Comparison of ENCODE assay signal across 8 mouse cellular contexts in the genomic region with DNA sequence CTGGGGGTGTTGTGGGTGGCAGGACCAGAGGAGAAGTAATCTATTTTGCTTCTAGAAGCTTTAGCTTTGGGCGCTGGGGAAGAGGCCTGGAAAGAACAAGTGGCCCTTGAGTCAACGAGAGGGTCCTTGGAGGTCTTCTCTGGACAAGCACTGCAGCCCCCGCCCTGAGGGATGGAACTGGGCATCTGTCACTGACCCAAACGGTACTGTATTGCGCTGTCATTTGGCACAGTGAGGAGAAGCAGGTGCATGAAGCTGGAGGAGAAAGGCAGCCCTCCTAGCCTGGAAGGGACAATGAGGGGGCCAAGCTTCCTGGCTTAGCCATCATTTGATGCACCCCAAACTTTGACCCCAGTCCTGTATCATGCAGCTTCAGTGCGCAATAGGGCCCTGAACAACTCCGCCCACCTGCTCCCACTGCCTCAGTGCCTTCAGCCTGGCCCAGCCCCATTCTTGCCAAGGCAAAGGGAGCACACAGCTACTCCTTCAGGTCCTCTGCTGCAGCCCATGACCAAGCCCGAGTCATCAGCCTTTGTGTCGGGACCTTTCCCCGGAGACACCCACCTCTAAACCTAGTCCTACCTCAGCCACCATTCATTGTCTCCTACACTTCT. TPM values are rescaled to one million over a fixed set of nuclear protein-coding genes. Genes with fewer than 3 reads are reported as not detected.
DNase-seq lines count a peak whose midpoint lies in the region; ATAC-seq lines count a peak whose summit lies in the region.

No protein-coding gene starts in this region.

- peak overlapping the region; percentile 98 for H3K9ac ChIP-seq in lung, embryonic 16.5 days (ENCODE audit: low read length)
- peak overlapping the region; percentile 90 for H3K9ac ChIP-seq in kidney, embryonic 15.5 days
- H3K9ac ChIP-seq in liver, embryonic 16.5 days (ENCODE audit: low read depth, low read length): peak overlapping the region; percentile 99

- H3K36me3 ChIP-seq in lung, embryonic 16.5 days (ENCODE audit: control insufficient read depth, insufficient read depth, low read length): peaks cover 9% of the 10 kb centered on the region
- peaks cover 45% of the 10 kb centered on the region for H3K36me3 ChIP-seq in forebrain, embryonic 10.5 days (replicated peaks)
- H3K36me3 ChIP-seq in kidney, embryonic 15.5 days: peaks cover 33% of the 10 kb centered on the region
- H3K36me3 ChIP-seq in liver, embryonic 16.5 days (ENCODE audit: control insufficient read depth, insufficient read depth): peaks cover 16% of the 10 kb centered on the region

- 37% methylated on average over 10 of the region's 10 CpGs for WGBS in lung, embryonic 16.5 days
- WGBS in forebrain, embryonic 10.5 days: 60% methylated on average over 10 of the region's 10 CpGs
- 43% methylated on average over 10 of the region's 10 CpGs for WGBS in kidney, embryonic 15.5 days
- WGBS in liver, embryonic 16.5 days (ENCODE audit: insufficient replicate concordance): 32% methylated on average over 10 of the region's 10 CpGs

- DNase-seq in lung, postnatal 10 days: no peak
- peak; percentile 46 for DNase-seq in c-Kit-positive CD71-positive TER-119-positive erythroid progenitor cells, embryonic 14.5 days (ENCODE audit: low spot score)
- DNase-seq in forebrain, embryonic 10.5 days (ENCODE audit: extremely low spot score, low spot score): no peak
- peak; percentile 55 for DNase-seq in thymus, postnatal 14 days
- DNase-seq in urinary bladder, postnatal 14 days (ENCODE audit: low spot score): no peak

- H3K27me3 ChIP-seq in lung, embryonic 16.5 days (ENCODE audit: control insufficient read depth, insufficient read depth, low read depth, low read length): no peaks in the 10 kb centered on the region
- H3K27me3 ChIP-seq in forebrain, embryonic 10.5 days (ENCODE audit: poor library complexity, severe bottlenecking): no peaks in the 10 kb centered on the region
- no peaks in the 10 kb centered on the region for H3K27me3 ChIP-seq in kidney, embryonic 15.5 days
- no peaks in the 10 kb centered on the region for H3K27me3 ChIP-seq in liver, embryonic 16.5 days (ENCODE audit: control insufficient read depth, insufficient read depth, low read depth, low read length)

- ATAC-seq in lung, embryonic 16.5 days (ENCODE audit: low read depth): no peak
- ATAC-seq in kidney, embryonic 15.5 days (replicated peaks; ENCODE audit: low FRiP score): no peak
- no peak for ATAC-seq in liver, embryonic 16.5 days (ENCODE audit: low read depth)

- H3K9me3 ChIP-seq in lung, embryonic 16.5 days (ENCODE audit: control insufficient read depth, low read length): no peaks in the 10 kb centered on the region
- no peaks in the 10 kb centered on the region for H3K9me3 ChIP-seq in forebrain, embryonic 10.5 days
- H3K9me3 ChIP-seq in kidney, embryonic 15.5 days (replicated peaks): no peaks in the 10 kb centered on the region
- 0 out of 2 replicates have a peak, but pooled peaks cover 2% of the 10 kb centered on the region for H3K9me3 ChIP-seq in liver, embryonic 16.5 days (replicated peaks; ENCODE audit: control insufficient read depth, low read length)

- peaks cover 36% of the 10 kb centered on the region for H3K4me1 ChIP-seq in lung, embryonic 16.5 days (replicated peaks; ENCODE audit: control insufficient read depth, insufficient read depth, low read length)
- peaks cover 45% of the 10 kb centered on the region for H3K4me1 ChIP-seq in forebrain, embryonic 10.5 days
- peaks cover 58% of the 10 kb centered on the region for H3K4me1 ChIP-seq in kidney, embryonic 15.5 days
- peaks cover 45% of the 10 kb centered on the region for H3K4me1 ChIP-seq in liver, embryonic 16.5 days (ENCODE audit: control insufficient read depth, low read depth, low read length)

- no peak overlapping the region for H3K27ac ChIP-seq in lung, embryonic 16.5 days (ENCODE audit: low read length)
- H3K27ac ChIP-seq in forebrain, embryonic 10.5 days: peak overlapping the region; percentile 98
- peak overlapping the region; percentile 97 for H3K27ac ChIP-seq in kidney, embryonic 15.5 days
- peak overlapping the region; percentile 94 for H3K27ac ChIP-seq in liver, embryonic 16.5 days (ENCODE audit: low read length)

- H3K4me2 ChIP-seq in lung, embryonic 16.5 days (ENCODE audit: low read depth, low read length): peak overlapping the region; percentile 74
- peak overlapping the region; percentile 86 for H3K4me2 ChIP-seq in kidney, embryonic 15.5 days
- H3K4me2 ChIP-seq in liver, embryonic 16.5 days (ENCODE audit: low read depth, low read length): peak overlapping the region; percentile 88

- H3K4me3 ChIP-seq in lung, embryonic 16.5 days (ENCODE audit: low read length): peak overlapping the region; percentile 98
- peak overlapping the region; percentile 94 for H3K4me3 ChIP-seq in forebrain, embryonic 10.5 days
- peak overlapping the region; percentile 96 for H3K4me3 ChIP-seq in kidney, embryonic 15.5 days (replicated peaks)
- peak overlapping the region; percentile 85 for H3K4me3 ChIP-seq in liver, embryonic 16.5 days (ENCODE audit: low read depth, low read length)

RNA-seq across cellular contexts. Expression of a gene that starts 1.4 kb away (rescaled TPM):
- polyA plus RNA-seq in lung, embryonic 16.5 days (2015; fragmentation: Nextera tagmentation; extraction: Ambion mirVana): 116 and 118 TPM in 2 replicates
- 156 and 163 TPM in 2 replicates for polyA plus RNA-seq in forebrain, embryonic 10.5 days (2016; fragmentation: Nextera tagmentation; extraction: Ambion mirVana)
- polyA plus RNA-seq in kidney, embryonic 15.5 days (2015; fragmentation: Nextera tagmentation; extraction: Ambion mirVana): 116 and 124 TPM in 2 replicates
- 81.6 and 86.6 TPM in 2 replicates for polyA plus RNA-seq in liver, embryonic 16.5 days (2015; fragmentation: Nextera tagmentation; extraction: Ambion mirVana)

RNA-seq across cellular contexts. Expression of a gene that starts 16.2 kb away (rescaled TPM):
- 2.6 and 2.8 TPM in 2 replicates for polyA plus RNA-seq in lung, embryonic 16.5 days (2015; fragmentation: Nextera tagmentation; extraction: Ambion mirVana)
- 0.10 TPM in 2 replicates for polyA plus RNA-seq in forebrain, embryonic 10.5 days (2016; fragmentation: Nextera tagmentation; extraction: Ambion mirVana)
- polyA plus RNA-seq in kidney, embryonic 15.5 days (2015; fragmentation: Nextera tagmentation; extraction: Ambion mirVana): 1.5 and 2.1 TPM in 2 replicates
- polyA plus RNA-seq in liver, embryonic 16.5 days (2015; fragmentation: Nextera tagmentation; extraction: Ambion mirVana): 1.2 and 1.3 TPM in 2 replicates

RNA-seq across cellular contexts. Expression of a gene that starts 22.0 kb away (rescaled TPM):
- 5.1 and 5.5 TPM in 2 replicates for polyA plus RNA-seq in lung, embryonic 16.5 days (2015; fragmentation: Nextera tagmentation; extraction: Ambion mirVana)
- polyA plus RNA-seq in forebrain, embryonic 10.5 days (2016; fragmentation: Nextera tagmentation; extraction: Ambion mirVana): 4.3 and 6.8 TPM in 2 replicates
- 7.7 and 9.2 TPM in 2 replicates for polyA plus RNA-seq in kidney, embryonic 15.5 days (2015; fragmentation: Nextera tagmentation; extraction: Ambion mirVana)
- polyA plus RNA-seq in liver, embryonic 16.5 days (2015; fragmentation: Nextera tagmentation; extraction: Ambion mirVana): 0.20 and 0.42 TPM in 2 replicates

RNA-seq across cellular contexts. Expression of a gene that starts 30.9 kb away (rescaled TPM):
- polyA plus RNA-seq in lung, embryonic 16.5 days (2015; fragmentation: Nextera tagmentation; extraction: Ambion mirVana): 12.9 and 13.0 TPM in 2 replicates
- 5.5 and 6.6 TPM in 2 replicates for polyA plus RNA-seq in forebrain, embryonic 10.5 days (2016; fragmentation: Nextera tagmentation; extraction: Ambion mirVana)
- 6.8 and 7.8 TPM in 2 replicates for polyA plus RNA-seq in kidney, embryonic 15.5 days (2015; fragmentation: Nextera tagmentation; extraction: Ambion mirVana)
- 0.17 TPM in 1 of 2 replicates, not detected in the other for polyA plus RNA-seq in liver, embryonic 16.5 days (2015; fragmentation: Nextera tagmentation; extraction: Ambion mirVana)

RNA-seq across cellular contexts. Expression of a gene that starts 37.0 kb away (rescaled TPM):
- polyA plus RNA-seq in lung, embryonic 16.5 days (2015; fragmentation: Nextera tagmentation; extraction: Ambion mirVana): 0.20 and 0.49 TPM in 2 replicates
- 7.3 and 9.3 TPM in 2 replicates for polyA plus RNA-seq in forebrain, embryonic 10.5 days (2016; fragmentation: Nextera tagmentation; extraction: Ambion mirVana)
- polyA plus RNA-seq in kidney, embryonic 15.5 days (2015; fragmentation: Nextera tagmentation; extraction: Ambion mirVana): 0.58 and 0.90 TPM in 2 replicates
- polyA plus RNA-seq in liver, embryonic 16.5 days (2015; fragmentation: Nextera tagmentation; extraction: Ambion mirVana): 0.02 and 0.05 TPM in 2 replicates

Comparison
In these comparisons a context has a peak if more than half of its experiments do, and no peak if none do; other contexts are left out.
1. DNase-seq: peak in c-Kit-positive CD71-positive TER-119-positive erythroid progenitor cells, embryonic 14.5 days (single experiment) and thymus, postnatal 14 days (single experiment); none in lung, postnatal 10 days (single experiment), forebrain, embryonic 10.5 days (single experiment) and urinary bladder, postnatal 14 days (single experiment).
2. Peak in every context shown above with its lines, with median percentiles within 50 percentile points of each other: H3K4me2 ChIP-seq, H3K4me3 ChIP-seq and H3K9ac ChIP-seq.